Mouse (Mus musculus) liver, adult 2 months (tissue): Measurements from ENCODE around the gene Bloc1s3. TPM values are rescaled to one million over a fixed set of nuclear protein-coding genes. Genes with fewer than 3 reads are reported as not detected.

Source experiments
- DNase-seq: peaks from one replicate; pipeline ENCODE4 v3.0.0-alpha.2; 2011; ENCODE audit warnings: low read depth, low spot score; ENCODE audit errors: extremely low read depth
- H3K27ac ChIP-seq: fragments of 200-500 bp; replicated peaks from 2 replicates; pipeline ENCODE4 v1.5.1; 2012; ENCODE audit warnings: low read depth, mild to moderate bottlenecking, control low read depth, inconsistent platforms, low read length; ENCODE audit not compliant: insufficient read depth
- H3K27me3 ChIP-seq: fragments of 200-500 bp; 2 replicates; pipeline ENCODE4 v1.6.1; 2012; ENCODE audit warnings: mild to moderate bottlenecking, moderate library complexity, low read length, inconsistent platforms; ENCODE audit not compliant: control insufficient read depth, insufficient read depth
- H3K36me3 ChIP-seq: fragments of 200-500 bp; 2 replicates; pipeline ENCODE4 v1.6.1; 2012; ENCODE audit warnings: low read length, inconsistent platforms; ENCODE audit not compliant: control insufficient read depth, insufficient read depth
- H3K4me1 ChIP-seq: fragments of 200-500 bp; 2 replicates; pipeline ENCODE4 v1.6.1; 2011; ENCODE audit warnings: low read length; ENCODE audit not compliant: control insufficient read depth, insufficient read depth
- H3K4me3 ChIP-seq: fragments of 200-500 bp; 2 replicates; pipeline ENCODE4 v1.5.1; 2011; ENCODE audit warnings: low read depth, mild to moderate bottlenecking, control low read depth, low read length, moderate library complexity; ENCODE audit not compliant: insufficient read depth
- H3K79me2 ChIP-seq: fragments of 200-500 bp; 2 replicates; pipeline ENCODE4 v1.6.1; 2012; ENCODE audit warnings: inconsistent platforms, mild to moderate bottlenecking, low read length, moderate library complexity; ENCODE audit not compliant: control insufficient read depth, insufficient read depth
- H3K9ac ChIP-seq: fragments of 200-500 bp; 2 replicates; pipeline ENCODE4 v1.6.1; 2012; ENCODE audit warnings: low read depth, mild to moderate bottlenecking, control low read depth, inconsistent platforms, low read length
- CTCF ChIP-seq: fragments of 200-500 bp; IDR thresholded peaks from 2 replicates; pipeline ENCODE4 v1.5.1; 2011; ENCODE audit warnings: low read depth, low read length, control low read depth
- POLR2A ChIP-seq: fragments of 200-500 bp; IDR thresholded peaks from 2 replicates; pipeline ENCODE4 v1.6.1; 2011; ENCODE audit warnings: low read length, control low read depth; ENCODE audit not compliant: insufficient read depth; ENCODE audit errors: extremely low read depth
- WGBS: fragments of 180-500 bp; shearing (Covaris S2); methylation state at CpG from one replicate; pipeline ENCODE4 v1.1.7; 2018; 5-methylcytosine and 5-hydroxymethylcytosine counted together
- polyA plus RNA-seq: library from polyadenylated mRNA; depleted of rRNA; stranded (reverse); fragments of >200 nt; gene quantifications from 2 replicates; pipeline ENCODE4 v1.2.3, GENCODE M21; 2012; rRNA removed
- total RNA-seq: library from RNA; depleted of rRNA; stranded (reverse); fragments of >200 nt; gene quantifications from 2 replicates; pipeline ENCODE4 v1.2.3, GENCODE M21; 2014; rRNA removed

The Bloc1s3 gene
- total and polyA plus RNA-seq, 2 experiments = 2.8 to 6.2 TPM

- no peak; the same call in 1 of the 2 replicates for TF ChIP-seq CTCF
- no peak for TF ChIP-seq POLR2A
- WGBS = under 1% methylated on average over 30 of the region's 31 CpGs
- Histone ChIP-seq H3K79me2 (peaks cover 37% of the 10 kb centered on the region), H3K36me3 (no peaks in the 10 kb centered on the region), H3K27me3 (no peaks in the 10 kb centered on the region), H3K4me3 (peak overlapping the region; percentile 98), H3K4me1 (peaks cover 10% of the 10 kb centered on the region), H3K9ac (peak overlapping the region; percentile 96), H3K27ac (0 out of 2 replicates have a peak overlapping the region, but pooled peaks have one; percentile 11)
- DNase-seq = no peak
Observed at GRCm38 (mm10) chr7:19458072-19458486, 50.1 kb downstream of the Bloc1s3 start.

- H3K4me1 ChIP-seq = peaks cover 10% of the 10 kb centered on the region
- H3K4me3 ChIP-seq = peak overlapping the region; percentile 98
- H3K9ac ChIP-seq = peak overlapping the region; percentile 96
- no peak for TF ChIP-seq CTCF
- no peak for TF ChIP-seq POLR2A
- no peaks in the 10 kb centered on the region for H3K36me3 ChIP-seq
- no peaks in the 10 kb centered on the region for H3K27me3 ChIP-seq
- no peak overlapping the region for H3K27ac ChIP-seq
- DNase-seq = no peak
- WGBS = 22% methylated on average over 14 of the region's 14 CpGs
- peaks cover 37% of the 10 kb centered on the region for H3K79me2 ChIP-seq
Observed at GRCm38 (mm10) chr7:19457414-19458071, 50.6 kb downstream of the Bloc1s3 start.

- WGBS = 95% methylated on average over 7 of the region's 7 CpGs
- Histone ChIP-seq H3K4me3 (no peak overlapping the region), H3K9ac (no peak overlapping the region), H3K36me3 (no peaks in the 10 kb centered on the region), H3K27me3 (no peaks in the 10 kb centered on the region), H3K79me2 (peaks cover 37% of the 10 kb centered on the region), H3K27ac (no peak overlapping the region), H3K4me1 (peaks cover 10% of the 10 kb centered on the region)
- no peak for DNase-seq
- no peak for TF ChIP-seq CTCF
- TF ChIP-seq POLR2A = no peak
Observed at GRCm38 (mm10) chr7:19456628-19457027, 51.5 kb downstream of the Bloc1s3 start.

- peaks cover 10% of the 10 kb centered on the region for H3K4me1 ChIP-seq
- H3K9ac ChIP-seq = no peak overlapping the region
- H3K27me3 ChIP-seq = no peaks in the 10 kb centered on the region
- no peak overlapping the region for H3K27ac ChIP-seq
- H3K4me3 ChIP-seq = no peak overlapping the region
- no peak for DNase-seq
- TF ChIP-seq CTCF = no peak
- TF ChIP-seq POLR2A = no peak
- H3K36me3 ChIP-seq = no peaks in the 10 kb centered on the region
- H3K79me2 ChIP-seq = peaks cover 37% of the 10 kb centered on the region
- WGBS = 71% methylated on average over 11 of the region's 11 CpGs
Observed at GRCm38 (mm10) chr7:19455819-19456495, 52.2 kb downstream of the Bloc1s3 start.

- peaks cover 8% of the 10 kb centered on the region for H3K4me1 ChIP-seq
- H3K27me3 ChIP-seq = no peaks in the 10 kb centered on the region
- H3K9ac ChIP-seq = no peak overlapping the region
- 91% methylated on average over 4 of the region's 4 CpGs for WGBS
- no peak for TF ChIP-seq POLR2A
- no peak for TF ChIP-seq CTCF
- peaks cover 37% of the 10 kb centered on the region for H3K79me2 ChIP-seq
- no peaks in the 10 kb centered on the region for H3K36me3 ChIP-seq
- no peak for DNase-seq
- H3K4me3 ChIP-seq = no peak overlapping the region
- no peak overlapping the region for H3K27ac ChIP-seq
Observed at GRCm38 (mm10) chr7:19455186-19455585, 53.0 kb downstream of the Bloc1s3 start.

Other genes with a start within 250 kb of the Bloc1s3 start
- 6.3 and 11.3 TPM in 2 replicates for gene Vasp, start 236.6 kb downstream of the Bloc1s3 start, total RNA-seq
- 24.2 and 37.1 TPM in 2 replicates for gene Vasp, start 236.6 kb downstream of the Bloc1s3 start, polyA plus RNA-seq
- 0.20 TPM in 1 of 2 replicates, not detected in the other for gene Ppm1n, start 228.3 kb downstream of the Bloc1s3 start, total RNA-seq
- 0.13 TPM in 1 of 2 replicates, not detected in the other for gene Ppm1n, start 228.3 kb downstream of the Bloc1s3 start, polyA plus RNA-seq
- 0.27 and 0.65 TPM in 2 replicates for gene Rtn2, start 225.7 kb downstream of the Bloc1s3 start, total RNA-seq
- gene Rtn2, start 225.7 kb downstream of the Bloc1s3 start, polyA plus RNA-seq = 0.62 and 1.1 TPM in 2 replicates
- gene Fosb, start 198.3 kb downstream of the Bloc1s3 start, total RNA-seq = 0.07 and 0.09 TPM in 2 replicates
- gene Fosb, start 198.3 kb downstream of the Bloc1s3 start, polyA plus RNA-seq = 0.06 and 0.11 TPM in 2 replicates
- gene Ercc1, start 163.6 kb downstream of the Bloc1s3 start, total RNA-seq = 6.5 and 6.6 TPM in 2 replicates
- gene Ercc1, start 163.6 kb downstream of the Bloc1s3 start, polyA plus RNA-seq = 8.5 and 9.4 TPM in 2 replicates
- gene Cd3eap, start 148.9 kb downstream of the Bloc1s3 start, total RNA-seq = 1.3 and 1.7 TPM in 2 replicates
- gene Cd3eap, start 148.9 kb downstream of the Bloc1s3 start, polyA plus RNA-seq = 6.5 and 7.0 TPM in 2 replicates
- 0.18 and 0.20 TPM in 2 replicates for gene Ppp1r13l, start 148.6 kb downstream of the Bloc1s3 start, total RNA-seq
- 3.0 and 4.6 TPM in 2 replicates for gene Ppp1r13l, start 148.6 kb downstream of the Bloc1s3 start, polyA plus RNA-seq
- gene Ercc2, start 126.4 kb downstream of the Bloc1s3 start, total RNA-seq = 8.7 and 9.4 TPM in 2 replicates
- gene Ercc2, start 126.4 kb downstream of the Bloc1s3 start, polyA plus RNA-seq = 18.7 and 26.8 TPM in 2 replicates
- 0.37 TPM in 1 of 2 replicates, not detected in the other for gene Klc3, start 104.3 kb downstream of the Bloc1s3 start, total RNA-seq
- gene Klc3, start 104.3 kb downstream of the Bloc1s3 start, polyA plus RNA-seq = 0.17 and 0.24 TPM in 2 replicates
- 0.07 and 11.0 TPM in 2 replicates for gene Ckm, start 103.6 kb downstream of the Bloc1s3 start, total RNA-seq
- 0.16 and 0.18 TPM in 2 replicates for gene Ckm, start 103.6 kb downstream of the Bloc1s3 start, polyA plus RNA-seq
- 1.8 and 2.8 TPM in 2 replicates for gene Mark4, start 49.5 kb downstream of the Bloc1s3 start, total RNA-seq
- 4.9 and 6.4 TPM in 2 replicates for gene Mark4, start 49.5 kb downstream of the Bloc1s3 start, polyA plus RNA-seq
- 2.1 and 2.2 TPM in 2 replicates for gene Exoc3l2, start 45.0 kb downstream of the Bloc1s3 start, total RNA-seq
- gene Exoc3l2, start 45.0 kb downstream of the Bloc1s3 start, polyA plus RNA-seq = 5.1 and 5.8 TPM in 2 replicates
- 19.9 and 25.5 TPM in 2 replicates for gene Trappc6a, start within 50 bp of the Bloc1s3 start, total RNA-seq
- gene Trappc6a, start within 50 bp of the Bloc1s3 start, polyA plus RNA-seq = 58.0 and 58.2 TPM in 2 replicates
- gene Nkpd1, start 9.5 kb upstream of the Bloc1s3 start, total RNA-seq = not detected in 2 replicates
- not detected in 2 replicates for gene Nkpd1, start 9.5 kb upstream of the Bloc1s3 start, polyA plus RNA-seq
- gene Ppp1r37, start 54.7 kb upstream of the Bloc1s3 start, total RNA-seq = 25.0 and 25.6 TPM in 2 replicates
- gene Ppp1r37, start 54.7 kb upstream of the Bloc1s3 start, polyA plus RNA-seq = 82.3 and 84.2 TPM in 2 replicates
- 0.40 and 0.83 TPM in 2 replicates for gene Zfp296, start 68.9 kb upstream of the Bloc1s3 start, total RNA-seq
- 0.93 and 1.3 TPM in 2 replicates for gene Zfp296, start 68.9 kb upstream of the Bloc1s3 start, polyA plus RNA-seq
- 31.2 and 40.1 TPM in 2 replicates for gene Gemin7, start 69.2 kb upstream of the Bloc1s3 start, total RNA-seq
- 60.2 and 61.6 TPM in 2 replicates for gene Gemin7, start 69.2 kb upstream of the Bloc1s3 start, polyA plus RNA-seq
- 4.9 and 5.3 TPM in 2 replicates for gene Clasrp, start 96.1 kb upstream of the Bloc1s3 start, total RNA-seq
- 18.0 and 24.8 TPM in 2 replicates for gene Clasrp, start 96.1 kb upstream of the Bloc1s3 start, polyA plus RNA-seq
- 1.3 and 2.3 TPM in 2 replicates for gene Relb, start 121.1 kb upstream of the Bloc1s3 start, total RNA-seq
- 1.5 and 3.3 TPM in 2 replicates for gene Relb, start 121.1 kb upstream of the Bloc1s3 start, polyA plus RNA-seq
- 49.8 and 77.8 TPM in 2 replicates for gene Clptm1, start 156.7 kb upstream of the Bloc1s3 start, total RNA-seq
- 67.3 and 79.9 TPM in 2 replicates for gene Clptm1, start 156.7 kb upstream of the Bloc1s3 start, polyA plus RNA-seq
- gene Apoc2, start 169.6 kb upstream of the Bloc1s3 start, total RNA-seq = 283 and 389 TPM in 2 replicates
- gene Apoc2, start 169.6 kb upstream of the Bloc1s3 start, polyA plus RNA-seq = 221 and 425 TPM in 2 replicates
- 38.2 and 45.8 TPM in 2 replicates for gene Gm44805, start 173.1 kb upstream of the Bloc1s3 start, total RNA-seq
- gene Gm44805, start 173.1 kb upstream of the Bloc1s3 start, polyA plus RNA-seq = 86.3 and 159 TPM in 2 replicates
- 2,758 and 2,845 TPM in 2 replicates for gene Apoc4, start 173.1 kb upstream of the Bloc1s3 start, total RNA-seq
- 3,664 and 4,159 TPM in 2 replicates for gene Apoc4, start 173.1 kb upstream of the Bloc1s3 start, polyA plus RNA-seq
- 7,017 and 7,765 TPM in 2 replicates for gene Apoc1, start 184.3 kb upstream of the Bloc1s3 start, total RNA-seq
- 5,801 and 8,240 TPM in 2 replicates for gene Apoc1, start 184.3 kb upstream of the Bloc1s3 start, polyA plus RNA-seq
- gene Apoe, start 190.8 kb upstream of the Bloc1s3 start, total RNA-seq = 23,407 and 25,019 TPM in 2 replicates
- gene Apoe, start 190.8 kb upstream of the Bloc1s3 start, polyA plus RNA-seq = 39,394 and 43,401 TPM in 2 replicates
- 22.3 and 26.9 TPM in 2 replicates for gene Tomm40, start 207.1 kb upstream of the Bloc1s3 start, total RNA-seq
- gene Tomm40, start 207.1 kb upstream of the Bloc1s3 start, polyA plus RNA-seq = 48.7 and 56.2 TPM in 2 replicates
- gene Nectin2, start 242.1 kb upstream of the Bloc1s3 start, total RNA-seq = 17.8 and 18.9 TPM in 2 replicates
- gene Nectin2, start 242.1 kb upstream of the Bloc1s3 start, polyA plus RNA-seq = 57.4 and 68.7 TPM in 2 replicates